Mouse (Mus musculus): ENCODE measurements at regions not wholly inside any gene's neighbourhood (a gene's known extent, or its start where the extent isn't known, plus 50 kb on each side); places are given as distances from the start of the nearest gene placed in this dataset.
"Not testable (repeated sequence)": the region's sequence is repeated elsewhere in the genome, so short reads cannot be mapped to it uniquely, and the experiment has no call there.

GRCm38 (mm10) chr5:64691406-64692100, 111.6 kb upstream of the Klf3 start:
- DNase-seq (ENCODE audit: low read depth, low spot score), result no peak

GRCm38 (mm10) chr5:64692335-64692734, 110.9 kb upstream of the Klf3 start:
- no peak for DNase-seq (ENCODE audit: low read depth, low spot score)

GRCm38 (mm10) chr5:64693616-64694015, 109.6 kb upstream of the Klf3 start:
- no peak for DNase-seq (ENCODE audit: low read depth, low spot score)

- DNase-seq (ENCODE audit: low read depth, low spot score), result no peak
Observed at GRCm38 (mm10) chr5:64694606-64695005, 108.6 kb upstream of the Klf3 start.

GRCm38 (mm10) chr5:64696099-64696498, 107.1 kb upstream of the Klf3 start:
- no peak for DNase-seq (ENCODE audit: low read depth, low spot score)

GRCm38 (mm10) chr5:64697466-64697865, 105.7 kb upstream of the Klf3 start:
- no peak for DNase-seq (ENCODE audit: low read depth, low spot score)

GRCm38 (mm10) chr5:64698458-64699116, 104.6 kb upstream of the Klf3 start:
- no peak for DNase-seq (ENCODE audit: low read depth, low spot score)

- DNase-seq (ENCODE audit: low read depth, low spot score), result no peak
Observed at GRCm38 (mm10) chr5:64700030-64700429, 103.2 kb upstream of the Klf3 start.

GRCm38 (mm10) chr5:64701219-64701779, 101.9 kb upstream of the Klf3 start:
- DNase-seq (ENCODE audit: low read depth, low spot score), result no peak

- DNase-seq (ENCODE audit: low read depth, low spot score), result peak; percentile 58
Observed at GRCm38 (mm10) chr5:64701780-64702231, 101.4 kb upstream of the Klf3 start.

- DNase-seq (ENCODE audit: low read depth, low spot score), result not testable (repeated sequence)
Observed at GRCm38 (mm10) chr5:64702404-64702803, 100.8 kb upstream of the Klf3 start.

- DNase-seq (ENCODE audit: low read depth, low spot score), result no peak
Observed at GRCm38 (mm10) chr5:64703091-64703872, 99.9 kb upstream of the Klf3 start.

GRCm38 (mm10) chr5:64704144-64704543, 99.0 kb upstream of the Klf3 start:
- DNase-seq (ENCODE audit: low read depth, low spot score), result no peak

GRCm38 (mm10) chr5:64706586-64706985, 96.6 kb upstream of the Klf3 start:
- no peak for DNase-seq (ENCODE audit: low read depth, low spot score)

- DNase-seq (ENCODE audit: low read depth, low spot score), result no peak
Observed at GRCm38 (mm10) chr5:64709146-64709545, 94.0 kb upstream of the Klf3 start.

- DNase-seq (ENCODE audit: low read depth, low spot score), result no peak
Observed at GRCm38 (mm10) chr5:64710236-64710635, 93.0 kb upstream of the Klf3 start.

GRCm38 (mm10) chr5:64710968-64711367, 92.2 kb upstream of the Klf3 start:
- no peak for DNase-seq (ENCODE audit: low read depth, low spot score)

GRCm38 (mm10) chr5:64714221-64714653, 89.0 kb upstream of the Klf3 start:
- no peak for DNase-seq (ENCODE audit: low read depth, low spot score)

- no peak for DNase-seq (ENCODE audit: low read depth, low spot score)
Observed at GRCm38 (mm10) chr5:64714710-64715109, 88.5 kb upstream of the Klf3 start.

GRCm38 (mm10) chr5:64716551-64716950, 86.6 kb upstream of the Klf3 start:
- no peak for DNase-seq (ENCODE audit: low read depth, low spot score)

GRCm38 (mm10) chr5:64722211-64722610, 81.0 kb upstream of the Klf3 start:
- peak; percentile 40 for DNase-seq (ENCODE audit: low read depth, low spot score)

GRCm38 (mm10) chr5:64727847-64728246, 75.3 kb upstream of the Klf3 start:
- no peak for DNase-seq (ENCODE audit: low read depth, low spot score)

Measured in skeletal muscle tissue, adult 2 months (tissue).